Mouse (Mus musculus) brain, embryonic 14.5 days (tissue): ENCODE results near the gene Rhog.

ENCODE experiments used
- CTCF ChIP-seq: fragments of 200-500 bp; IDR thresholded peaks from 2 replicates; pipeline ENCODE4 v1.5.1; 2012; ENCODE audit warnings: inconsistent platforms, mild to moderate bottlenecking, moderate library complexity, borderline replicate concordance; ENCODE audit not compliant: insufficient read depth, insufficient read length; ENCODE audit errors: extremely low read depth
- POLR2A ChIP-seq: fragments of 200-500 bp; IDR thresholded peaks from 2 replicates; pipeline ENCODE4 v1.6.1; 2012; ENCODE audit warnings: mild to moderate bottlenecking, inconsistent platforms, borderline replicate concordance; ENCODE audit not compliant: poor library complexity, insufficient read depth, insufficient read length, severe bottlenecking; ENCODE audit errors: extremely low read depth

DNA sequence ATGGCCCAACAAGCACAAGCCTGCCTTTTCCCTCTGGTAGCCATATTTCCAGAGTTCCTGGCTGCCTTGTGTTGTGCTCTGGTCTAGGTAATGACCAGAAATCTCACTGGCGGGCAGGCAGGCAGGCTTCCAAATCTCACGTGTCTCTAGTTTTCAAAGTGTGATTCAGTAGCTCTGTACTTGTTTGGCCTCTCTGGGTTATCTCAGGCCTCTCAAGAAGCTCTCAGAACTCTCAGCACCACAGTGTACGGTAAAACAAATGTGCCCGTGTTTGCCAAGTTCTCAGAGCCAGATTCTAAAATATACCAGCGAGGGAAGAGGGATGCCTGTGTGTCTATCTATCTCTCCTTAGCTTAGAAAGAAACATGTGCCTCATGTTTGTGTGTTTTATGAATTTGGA lies 26.4 kb upstream of the Rhog start:
- TF ChIP-seq CTCF (no peak), POLR2A (no peak)
